Mouse (Mus musculus) liver, embryonic 15.5 days (tissue): Measurements from ENCODE around the gene Pcmt1. TPM values are rescaled to one million over a fixed set of nuclear protein-coding genes. Genes with fewer than 3 reads are reported as not detected.

Experiments used
- ATAC-seq: fragments of 200-750 bp; cut with Nextera tagmentation; 2 replicates; pipeline ENCODE4 v1.8.0; 2017; ENCODE audit warnings: moderate number of reproducible peaks, mild to moderate bottlenecking, moderate library complexity; ENCODE audit not compliant: insufficient read depth
- H3K27ac ChIP-seq: fragments of 300-500 bp; sonication (generic); replicated peaks from 2 replicates; pipeline ENCODE4 v1.5.1; 2015; ENCODE audit warnings: mild to moderate bottlenecking, inconsistent platforms
- H3K27me3 ChIP-seq: fragments of 300-500 bp; sonication (generic); 2 replicates; pipeline ENCODE4 v1.6.1; 2015; ENCODE audit warnings: mild to moderate bottlenecking, inconsistent platforms
- H3K36me3 ChIP-seq: fragments of 300-500 bp; sonication (generic); replicated peaks from 2 replicates; pipeline ENCODE4 v1.6.1; 2015; ENCODE audit warnings: moderate library complexity, mild to moderate bottlenecking, inconsistent platforms
- H3K4me1 ChIP-seq: fragments of 300-500 bp; sonication (generic); replicated peaks from 2 replicates; pipeline ENCODE4 v1.6.1; 2015; ENCODE audit warnings: inconsistent platforms
- H3K4me2 ChIP-seq: fragments of 300-500 bp; sonication (generic); 2 replicates; pipeline ENCODE4 v1.6.1; 2015; ENCODE audit warnings: moderate library complexity, mild to moderate bottlenecking, inconsistent platforms
- H3K4me3 ChIP-seq: fragments of 300-500 bp; sonication (generic); replicated peaks from 2 replicates; pipeline ENCODE4 v1.5.1; 2015; ENCODE audit warnings: mild to moderate bottlenecking, inconsistent platforms
- H3K9ac ChIP-seq: fragments of 300-500 bp; sonication (generic); 2 replicates; pipeline ENCODE4 v1.6.1; 2015; ENCODE audit warnings: moderate library complexity, mild to moderate bottlenecking, inconsistent platforms
- H3K9me3 ChIP-seq: fragments of 300-500 bp; sonication (generic); replicated peaks from 2 replicates; pipeline ENCODE4 v1.6.1; 2016; ENCODE audit warnings: inconsistent platforms
- WGBS: fragments of 180-500 bp; shearing (Covaris S2); methylation state at CpG from one replicate; pipeline ENCODE4 v1.1.7; 2015; ENCODE audit warnings: mixed read lengths; ENCODE audit not compliant: insufficient replicate concordance; 5-methylcytosine and 5-hydroxymethylcytosine counted together
- polyA plus RNA-seq: library from polyadenylated mRNA; unstranded; fragments of >200 nt; fragmentation: Nextera tagmentation; extraction: Ambion mirVana; gene quantifications from 2 replicates; pipeline ENCODE4 v1.2.1, GENCODE M21; 2015

Gene Pcmt1
- polyA plus RNA-seq, 1 experiment from 2014 or later: 95.5 TPM

DNA sequence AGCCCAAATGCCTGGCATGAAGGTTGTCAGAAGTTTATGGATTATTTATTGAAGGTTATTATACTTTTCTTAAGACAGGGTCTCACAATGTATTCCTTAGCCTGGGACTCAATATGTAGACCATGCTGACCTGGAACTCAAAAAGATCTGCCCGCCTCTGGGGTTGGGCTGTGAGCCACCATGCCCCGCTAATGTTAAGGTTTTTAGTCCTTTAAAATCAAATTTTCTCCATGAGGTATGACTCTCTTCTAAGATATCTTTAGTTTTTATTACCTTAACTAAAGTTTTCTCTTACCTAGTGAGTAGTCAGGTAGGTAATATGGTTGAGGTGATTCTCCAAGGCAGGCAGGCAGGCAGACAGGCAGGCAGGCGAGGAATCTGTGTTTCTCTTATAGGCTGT is 1.3 kb upstream of the Pcmt1 start:
- Histone ChIP-seq H3K27me3 (no peaks in the 10 kb centered on the region), H3K9me3 (no peaks in the 10 kb centered on the region), H3K27ac (peak overlapping the region; percentile 92; the same call in 1 of the 2 replicates), H3K4me3 (peak overlapping the region; percentile 94), H3K9ac (peak overlapping the region; percentile 98), H3K4me2 (peak overlapping the region; percentile 78), H3K4me1 (peaks cover 46% of the 10 kb centered on the region), H3K36me3 (peaks cover 27% of the 10 kb centered on the region)
- no peak for ATAC-seq
- 29% methylated on average over 3 of the region's 3 CpGs for WGBS

GRCm38 (mm10) chr10:7681343-7682025 is 548 bp upstream of the Pcmt1 start:
- Histone ChIP-seq H3K9me3 (no peaks in the 10 kb centered on the region), H3K36me3 (peaks cover 31% of the 10 kb centered on the region), H3K9ac (peak overlapping the region; percentile 98), H3K4me2 (peak overlapping the region; percentile 78), H3K4me1 (peaks cover 38% of the 10 kb centered on the region), H3K4me3 (peak overlapping the region; percentile 94), H3K27me3 (no peaks in the 10 kb centered on the region), H3K27ac (peak overlapping the region; percentile 92)
- ATAC-seq: peak; percentile 82
- WGBS: under 1% methylated on average over 63 of the region's 64 CpGs

DNA sequence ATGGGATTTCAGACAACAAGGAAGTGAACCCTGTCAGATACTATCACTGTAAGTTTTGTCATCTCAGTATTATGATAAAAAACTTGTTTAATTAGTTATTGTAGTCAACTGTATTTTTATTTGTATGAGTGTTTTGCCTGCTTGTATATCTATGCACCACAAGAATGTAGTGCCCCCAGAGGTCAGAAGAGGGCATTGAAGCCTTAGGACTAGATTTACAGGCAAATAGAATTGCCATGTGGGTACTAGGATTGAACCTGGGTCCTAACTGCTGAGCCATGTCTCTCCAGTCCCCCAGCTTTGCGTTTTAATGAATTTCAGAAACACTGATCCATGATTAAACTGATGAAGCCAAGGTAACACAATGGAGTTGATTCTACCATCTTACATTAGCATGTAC is 7.3 kb downstream of the Pcmt1 start:
- Histone ChIP-seq H3K4me3 (no peak overlapping the region), H3K9ac (no peak overlapping the region), H3K4me2 (no peak overlapping the region), H3K36me3 (peaks cover 74% of the 10 kb centered on the region), H3K4me1 (peaks cover 6% of the 10 kb centered on the region), H3K9me3 (no peaks in the 10 kb centered on the region), H3K27ac (no peak overlapping the region), H3K27me3 (no peaks in the 10 kb centered on the region)
- ATAC-seq: no peak
- WGBS: 41% methylated on average over 1 of the region's 1 CpGs

DNA sequence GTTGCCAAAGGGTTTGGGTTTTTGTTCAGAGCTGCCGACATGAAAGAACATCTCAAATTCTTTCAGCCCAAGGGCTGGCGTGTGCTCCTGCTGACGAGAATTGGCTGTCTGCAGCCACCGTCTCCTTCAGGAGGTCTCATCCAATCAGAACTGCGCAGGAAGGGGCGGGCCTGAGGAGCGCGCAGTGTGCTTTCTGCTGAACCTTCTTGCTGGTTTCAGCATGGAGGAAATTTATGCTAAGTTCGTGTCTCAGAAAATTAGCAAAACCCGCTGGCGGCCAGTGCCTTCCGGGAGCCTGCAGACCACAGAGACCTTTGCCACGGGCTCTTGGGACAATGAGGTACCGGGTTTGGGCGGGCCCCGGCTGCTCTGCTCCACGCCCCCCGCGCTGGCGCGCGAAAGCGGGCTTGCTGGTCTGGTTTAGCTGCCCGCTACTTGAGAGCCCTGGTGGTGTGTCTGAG is 13.6 kb downstream of the Pcmt1 start, which contains the start of gene Nup43:
TSS of gene Nup43 (plus strand) at position 162 of the 461 bp plus-strand sequence.
- WGBS: under 1% methylated on average over 24 of the region's 24 CpGs
- H3K9ac ChIP-seq: peak within 1 kb of the TSS; percentile 69
- H3K4me3 ChIP-seq: peak within 1 kb of the TSS; percentile 92
- ATAC-seq: peak; percentile 59
- H3K4me1 ChIP-seq: peaks cover 30% of the 10 kb centered on the region
- peaks cover 27% of the 10 kb centered on the region for H3K36me3 ChIP-seq
- no peaks in the 10 kb centered on the region for H3K9me3 ChIP-seq
- peak within 1 kb of the TSS; percentile 72 for H3K27ac ChIP-seq
- H3K4me2 ChIP-seq: peak within 1 kb of the TSS; percentile 79
- H3K27me3 ChIP-seq: no peaks in the 10 kb centered on the region

DNA sequence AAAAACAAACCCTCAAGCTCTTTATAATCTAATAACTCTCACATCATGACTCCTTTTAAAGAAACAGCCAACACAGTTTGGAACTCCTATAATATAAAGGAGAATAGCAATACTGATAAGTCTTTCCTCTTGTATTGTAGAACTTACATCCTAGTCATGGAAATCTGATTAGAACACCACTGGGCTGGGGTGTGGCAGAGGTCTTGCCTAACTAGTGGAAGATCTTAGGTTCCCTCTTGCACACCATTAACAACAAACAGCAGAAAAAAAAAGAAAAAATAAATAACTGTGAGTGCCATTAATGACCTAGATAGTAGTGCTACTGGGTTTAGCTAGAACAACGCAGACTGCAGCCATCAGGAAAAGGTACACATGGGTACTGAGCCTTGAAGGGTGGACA is 16.0 kb downstream of the Pcmt1 start:
- Histone ChIP-seq H3K9me3 (no peaks in the 10 kb centered on the region), H3K36me3 (peaks cover 6% of the 10 kb centered on the region), H3K9ac (no peak overlapping the region), H3K4me3 (no peak overlapping the region), H3K4me2 (no peak overlapping the region), H3K27ac (peak overlapping the region; percentile 98; the same call in 1 of the 2 replicates), H3K27me3 (no peaks in the 10 kb centered on the region), H3K4me1 (peaks cover 40% of the 10 kb centered on the region)
- 72% methylated on average over 1 of the region's 1 CpGs for WGBS
- no peak for ATAC-seq

GRCm38 (mm10) chr10:7664027-7664526 is 16.9 kb downstream of the Pcmt1 start:
- 38% methylated on average over 6 of the region's 6 CpGs for WGBS
- Histone ChIP-seq H3K9ac (peak overlapping the region; percentile 90), H3K4me2 (peak overlapping the region; percentile 88), H3K9me3 (no peaks in the 10 kb centered on the region), H3K4me3 (peak overlapping the region; percentile 99), H3K4me1 (peaks cover 46% of the 10 kb centered on the region), H3K36me3 (peaks cover 5% of the 10 kb centered on the region; the same call in 1 of the 2 replicates), H3K27me3 (no peaks in the 10 kb centered on the region), H3K27ac (peak overlapping the region; percentile 98)
- ATAC-seq: no peak

DNA sequence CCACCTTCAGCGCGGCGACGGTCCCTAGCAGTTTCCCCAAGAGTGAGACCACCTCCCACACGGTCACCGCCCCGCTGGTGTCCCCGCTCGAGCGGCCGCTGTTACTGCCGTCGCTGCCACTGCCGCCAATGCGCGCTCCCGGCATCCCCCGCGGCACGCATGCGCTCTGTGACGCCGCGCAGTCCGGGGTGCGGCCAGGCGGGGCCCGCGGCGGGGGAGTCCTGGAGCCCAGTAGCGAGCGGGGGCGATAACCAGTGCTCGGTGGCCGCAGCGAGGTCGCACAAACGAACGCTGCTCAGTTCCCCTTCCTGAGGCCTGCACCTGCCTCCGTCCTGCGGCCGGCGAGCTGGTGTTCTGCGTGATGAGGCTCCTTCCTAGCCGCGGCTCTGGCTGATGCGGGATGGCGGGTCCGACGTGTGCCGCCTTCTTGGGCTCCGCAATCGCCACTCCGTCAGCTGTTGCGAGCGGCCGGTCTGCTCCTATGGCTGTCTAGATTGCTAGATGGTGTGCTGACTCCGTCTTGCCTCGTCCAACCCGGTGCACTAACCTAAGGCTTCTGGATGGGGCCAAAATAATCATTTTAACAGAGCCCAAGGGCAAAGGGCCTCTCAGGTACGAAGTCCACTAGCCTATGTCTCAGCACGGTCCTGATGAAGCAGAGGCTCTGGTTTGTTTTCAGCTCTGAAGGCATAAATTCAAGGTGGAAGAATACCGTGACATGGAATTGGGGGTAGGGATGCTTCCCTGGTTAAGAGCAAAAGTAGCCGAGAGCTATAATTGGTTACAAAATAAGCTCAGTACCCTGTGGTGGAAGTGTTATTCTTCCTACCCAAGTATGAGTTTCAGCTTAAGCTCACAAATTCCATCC is 17.5 kb downstream of the Pcmt1 start:
- under 1% methylated on average over 64 of the region's 64 CpGs for WGBS
- ATAC-seq: peak; percentile 89
- peak overlapping the region; percentile 98 for H3K27ac ChIP-seq
- H3K4me2 ChIP-seq: peak overlapping the region; percentile 88
- H3K4me3 ChIP-seq: peak overlapping the region; percentile 99
- H3K9me3 ChIP-seq: no peaks in the 10 kb centered on the region
- H3K9ac ChIP-seq: peak overlapping the region; percentile 90
- H3K27me3 ChIP-seq: no peaks in the 10 kb centered on the region
- H3K36me3 ChIP-seq: peaks cover 5% of the 10 kb centered on the region; the same call in 1 of the 2 replicates
- H3K4me1 ChIP-seq: peaks cover 42% of the 10 kb centered on the region

GRCm38 (mm10) chr10:7662471-7663141 is 18.3 kb downstream of the Pcmt1 start:
- Histone ChIP-seq H3K9ac (peak overlapping the region; percentile 90), H3K4me1 (peaks cover 38% of the 10 kb centered on the region), H3K4me2 (peak overlapping the region; percentile 88), H3K36me3 (peaks cover 8% of the 10 kb centered on the region; the same call in 1 of the 2 replicates), H3K27me3 (no peaks in the 10 kb centered on the region), H3K27ac (peak overlapping the region; percentile 98), H3K4me3 (peak overlapping the region; percentile 99), H3K9me3 (no peaks in the 10 kb centered on the region)
- peak; percentile 74 for ATAC-seq
- WGBS: under 1% methylated on average over 44 of the region's 44 CpGs

GRCm38 (mm10) chr10:7651057-7651456 is 29.9 kb downstream of the Pcmt1 start:
- WGBS: 95% methylated on average over 2 of the region's 2 CpGs
- Histone ChIP-seq H3K9ac (no peak overlapping the region), H3K4me2 (no peak overlapping the region), H3K4me3 (no peak overlapping the region), H3K27ac (no peak overlapping the region), H3K27me3 (no peaks in the 10 kb centered on the region), H3K9me3 (no peaks in the 10 kb centered on the region), H3K4me1 (no peaks in the 10 kb centered on the region; the same call in none of the 2 replicates), H3K36me3 (peaks cover 45% of the 10 kb centered on the region)
- no peak for ATAC-seq

DNA sequence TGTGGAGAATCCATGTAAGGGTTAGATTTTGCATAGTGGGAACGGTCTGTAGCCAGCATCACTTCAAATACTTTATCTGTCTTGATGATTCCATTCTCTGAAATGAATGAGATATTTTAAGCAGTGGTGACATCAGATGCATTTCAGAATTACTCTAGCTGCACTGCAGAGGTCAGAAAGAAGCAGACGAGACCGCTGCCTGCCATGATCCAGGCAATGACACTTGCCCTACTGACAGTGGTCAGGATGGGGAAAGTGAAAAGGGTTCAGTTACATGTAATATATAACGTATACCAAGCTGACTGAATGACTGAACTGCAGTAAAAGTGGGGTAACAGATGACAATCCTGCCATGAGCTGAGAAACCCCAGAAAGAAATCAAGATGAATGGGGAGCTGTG is 31.9 kb downstream of the Pcmt1 start:
- Histone ChIP-seq H3K4me3 (no peak overlapping the region), H3K27ac (no peak overlapping the region), H3K9ac (no peak overlapping the region), H3K4me1 (no peaks in the 10 kb centered on the region; the same call in 1 of the 2 replicates), H3K4me2 (no peak overlapping the region), H3K27me3 (no peaks in the 10 kb centered on the region), H3K9me3 (no peaks in the 10 kb centered on the region), H3K36me3 (peaks cover 49% of the 10 kb centered on the region)
- WGBS: 86% methylated on average over 4 of the region's 4 CpGs
- ATAC-seq: no peak
